Mouse (Mus musculus): ENCODE data around the gene Capns1. TPM values are rescaled to one million over a fixed set of nuclear protein-coding genes. Genes with fewer than 3 reads are reported as not detected.

The Capns1 gene
- total and polyA plus RNA-seq, 3 experiments: 274 to 826 (median 315) TPM

GRCm38 (mm10) chr7:30200200-30200599 lies 1.6 kb upstream of the Capns1 start:
- no peak overlapping the region for H3K4me3 ChIP-seq
- H3K36me3 ChIP-seq (ENCODE audit: control insufficient read depth, insufficient read depth, low read length): no peaks in the 10 kb centered on the region
- no peak overlapping the region for H3K27ac ChIP-seq
- intact Hi-C loops (cut with DNase I): no loop called here
- H3K4me1 ChIP-seq (ENCODE audit: control insufficient read depth, insufficient read depth, low read length): peaks cover 4% of the 10 kb centered on the region
- DNase-seq: peak in 1 of 2 experiments; percentile 28
- H3K9ac ChIP-seq (ENCODE audit: low read depth, low read length): no peak overlapping the region
- WGBS: 46% methylated on average over 5 of the region's 5 CpGs
- TF ChIP-seq CTCF (IDR thresholded peaks at IDR 0.05) (no peak), POLR2A (IDR thresholded peaks at IDR 0.05; ENCODE audit: insufficient read depth, low read depth, low read length) (no peak), EP300 (IDR thresholded peaks at IDR 0.05; ENCODE audit: insufficient read depth, low read depth, low read length) (no peak)
- H3K79me2 ChIP-seq (replicated peaks; ENCODE audit: control insufficient read depth, insufficient read depth, low read length): no peaks in the 10 kb centered on the region
- no peaks in the 10 kb centered on the region for H3K27me3 ChIP-seq (ENCODE audit: control insufficient read depth, insufficient read depth, low read length)

- intact Hi-C loops (cut with DNase I): no loop called here
- Histone ChIP-seq H3K36me3 (ENCODE audit: control insufficient read depth, insufficient read depth, low read length) (no peaks in the 10 kb centered on the region), H3K4me3 (no peak overlapping the region), H3K4me1 (ENCODE audit: control insufficient read depth, insufficient read depth, low read length) (peaks cover 4% of the 10 kb centered on the region), H3K79me2 (replicated peaks; ENCODE audit: control insufficient read depth, insufficient read depth, low read length) (no peaks in the 10 kb centered on the region), H3K27me3 (ENCODE audit: control insufficient read depth, insufficient read depth, low read length) (no peaks in the 10 kb centered on the region), H3K9ac (ENCODE audit: low read depth, low read length) (no peak overlapping the region), H3K27ac (no peak overlapping the region)
- 80% methylated on average over 18 of the region's 18 CpGs for WGBS
- TF ChIP-seq EP300 (IDR thresholded peaks at IDR 0.05; ENCODE audit: insufficient read depth, low read depth, low read length) (no peak), POLR2A (IDR thresholded peaks at IDR 0.05; ENCODE audit: insufficient read depth, low read depth, low read length) (no peak), CTCF (IDR thresholded peaks at IDR 0.05) (no peak)
- DNase-seq: peak in 1 of 2 experiments; percentile 17
Measured at GRCm38 (mm10) chr7:30199498-30200139, 1.0 kb upstream of the Capns1 start.

- H3K4me3 ChIP-seq: no peak overlapping the region
- DNase-seq: peak in 1 of 2 experiments; percentile 15
- H3K36me3 ChIP-seq (ENCODE audit: control insufficient read depth, insufficient read depth, low read length): peaks cover 4% of the 10 kb centered on the region
- intact Hi-C loops (cut with DNase I): loop anchor here (1.0 kb wide), 1 partner anchor 16 kb away; no protein-coding TSS in a partner anchor
- 56% methylated on average over 5 of the region's 5 CpGs for WGBS
- no peak overlapping the region for H3K27ac ChIP-seq
- no peaks in the 10 kb centered on the region for H3K27me3 ChIP-seq (ENCODE audit: control insufficient read depth, insufficient read depth, low read length)
- no peak overlapping the region for H3K9ac ChIP-seq (ENCODE audit: low read depth, low read length)
- TF ChIP-seq EP300 (IDR thresholded peaks at IDR 0.05; ENCODE audit: insufficient read depth, low read depth, low read length) (no peak), POLR2A (IDR thresholded peaks at IDR 0.05; ENCODE audit: insufficient read depth, low read depth, low read length) (no peak), CTCF (IDR thresholded peaks at IDR 0.05) (no peak)
- H3K4me1 ChIP-seq (ENCODE audit: control insufficient read depth, insufficient read depth, low read length): peaks cover 4% of the 10 kb centered on the region
- no peaks in the 10 kb centered on the region for H3K79me2 ChIP-seq (replicated peaks; ENCODE audit: control insufficient read depth, insufficient read depth, low read length)
Measured at GRCm38 (mm10) chr7:30197592-30198129, 950 bp downstream of the Capns1 start.

- DNase-seq: no peak
- intact Hi-C loops (cut with DNase I): no loop called here
- no peak overlapping the region for H3K9ac ChIP-seq (ENCODE audit: low read depth, low read length)
Measured at GRCm38 (mm10) chr7:30196171-30196570, 2.4 kb downstream of the Capns1 start.

GRCm38 (mm10) chr7:30195461-30195860 lies 3.1 kb downstream of the Capns1 start:
- peaks cover 4% of the 10 kb centered on the region for H3K36me3 ChIP-seq (ENCODE audit: control insufficient read depth, insufficient read depth, low read length)
- DNase-seq: no peak
- 68% methylated on average over 6 of the region's 6 CpGs for WGBS
- peaks cover 4% of the 10 kb centered on the region for H3K4me1 ChIP-seq (ENCODE audit: control insufficient read depth, insufficient read depth, low read length)
- H3K27ac ChIP-seq: no peak overlapping the region
- H3K79me2 ChIP-seq (replicated peaks; ENCODE audit: control insufficient read depth, insufficient read depth, low read length): no peaks in the 10 kb centered on the region
- no peak overlapping the region for H3K4me3 ChIP-seq
- H3K9ac ChIP-seq (ENCODE audit: low read depth, low read length): no peak overlapping the region
- intact Hi-C loops (cut with DNase I): no loop called here
- no peak for TF ChIP-seq POLR2A (IDR thresholded peaks at IDR 0.05; ENCODE audit: insufficient read depth, low read depth, low read length)
- no peak for TF ChIP-seq EP300 (IDR thresholded peaks at IDR 0.05; ENCODE audit: insufficient read depth, low read depth, low read length)
- no peak for TF ChIP-seq CTCF (IDR thresholded peaks at IDR 0.05)
- no peaks in the 10 kb centered on the region for H3K27me3 ChIP-seq (ENCODE audit: control insufficient read depth, insufficient read depth, low read length)

More at GRCm38 (mm10) chr7:30196171-30196570, 2.4 kb downstream of the Capns1 start:
- Histone ChIP-seq H3K4me1 (ENCODE audit: control insufficient read depth, insufficient read depth, low read length) (peaks cover 4% of the 10 kb centered on the region), H3K27me3 (ENCODE audit: control insufficient read depth, insufficient read depth, low read length) (no peaks in the 10 kb centered on the region), H3K27ac (no peak overlapping the region), H3K36me3 (ENCODE audit: control insufficient read depth, insufficient read depth, low read length) (peaks cover 4% of the 10 kb centered on the region), H3K4me3 (no peak overlapping the region), H3K79me2 (replicated peaks; ENCODE audit: control insufficient read depth, insufficient read depth, low read length) (no peaks in the 10 kb centered on the region)
- 58% methylated on average over 6 of the region's 6 CpGs for WGBS
- TF ChIP-seq EP300 (IDR thresholded peaks at IDR 0.05; ENCODE audit: insufficient read depth, low read depth, low read length): no peak
- no peak for TF ChIP-seq CTCF (IDR thresholded peaks at IDR 0.05)
- no peak for TF ChIP-seq POLR2A (IDR thresholded peaks at IDR 0.05; ENCODE audit: insufficient read depth, low read depth, low read length)

- Histone ChIP-seq H3K9ac (ENCODE audit: low read depth, low read length) (peak overlapping the region; percentile 92), H3K27me3 (ENCODE audit: control insufficient read depth, insufficient read depth, low read length) (no peaks in the 10 kb centered on the region), H3K4me3 (peak overlapping the region; percentile 55), H3K79me2 (replicated peaks; ENCODE audit: control insufficient read depth, insufficient read depth, low read length) (no peaks in the 10 kb centered on the region), H3K36me3 (ENCODE audit: control insufficient read depth, insufficient read depth, low read length) (peaks cover 4% of the 10 kb centered on the region), H3K27ac (peak overlapping the region; percentile 94), H3K4me1 (ENCODE audit: control insufficient read depth, insufficient read depth, low read length) (peaks cover 2% of the 10 kb centered on the region)
- DNase-seq: peak; percentile 96 to 97
- under 1% methylated on average over 28 of the region's 28 CpGs for WGBS
- intact Hi-C loops (cut with DNase I): no loop called here
- TF ChIP-seq EP300 (IDR thresholded peaks at IDR 0.05; ENCODE audit: insufficient read depth, low read depth, low read length) (peak; percentile 76; the same call in 1 of the 2 replicates), POLR2A (IDR thresholded peaks at IDR 0.05; ENCODE audit: insufficient read depth, low read depth, low read length) (peak; percentile 86), CTCF (IDR thresholded peaks at IDR 0.05) (no peak)
Measured at GRCm38 (mm10) chr7:30194884-30195283, 3.7 kb downstream of the Capns1 start.
